Mouse (Mus musculus) thymus, adult 2 months (tissue): ENCODE data around the gene Iscu. TPM values are rescaled to one million over a fixed set of nuclear protein-coding genes. Genes with fewer than 3 reads are reported as not detected.
A peak's percentile ranks its signal among the peaks of the same experiment; 100 is the strongest.

Experiments used
- DNase-seq: peaks from one replicate; pipeline ENCODE4 v3.0.0; 2021
- H3K27ac ChIP-seq: fragments of 200-500 bp; 2 replicates; pipeline ENCODE4 v1.5.1; 2012; ENCODE audit warnings: low read length, control low read depth; ENCODE audit not compliant: control insufficient read depth, insufficient read depth
- H3K27me3 ChIP-seq: fragments of 200-500 bp; 2 replicates; pipeline ENCODE4 v1.6.1; 2012; ENCODE audit warnings: mild to moderate bottlenecking, low read length, moderate library complexity, mixed read lengths; ENCODE audit not compliant: control insufficient read depth, insufficient read depth
- H3K36me3 ChIP-seq: fragments of 200-500 bp; 2 replicates; pipeline ENCODE4 v1.6.1; 2012; ENCODE audit warnings: mild to moderate bottlenecking, low read length, moderate library complexity; ENCODE audit not compliant: control insufficient read depth, insufficient read depth
- H3K4me1 ChIP-seq: fragments of 200-500 bp; replicated peaks from 2 replicates; pipeline ENCODE4 v1.6.1; 2012; ENCODE audit warnings: low read length; ENCODE audit not compliant: control insufficient read depth, insufficient read depth
- H3K4me3 ChIP-seq: fragments of 200-500 bp; 2 replicates; pipeline ENCODE4 v1.5.1; 2012; ENCODE audit warnings: mild to moderate bottlenecking, low read length, control low read depth, moderate library complexity; ENCODE audit not compliant: control insufficient read depth, insufficient read depth
- CTCF ChIP-seq: fragments of 200-500 bp; IDR thresholded peaks from 2 replicates; pipeline ENCODE4 v1.5.1; 2012; ENCODE audit warnings: mild to moderate bottlenecking, control low read depth, low read length, moderate library complexity, borderline replicate concordance; ENCODE audit not compliant: control insufficient read depth, poor library complexity, insufficient read depth; ENCODE audit errors: extremely low read depth
- POLR2A ChIP-seq: fragments of 200-500 bp; IDR thresholded peaks from 2 replicates; pipeline ENCODE4 v1.6.1; 2012; ENCODE audit warnings: mild to moderate bottlenecking, low read length, control low read depth, moderate library complexity; ENCODE audit not compliant: control insufficient read depth, poor library complexity, insufficient read depth; ENCODE audit errors: extremely low read depth
- WGBS: fragments of 180-500 bp; shearing (Covaris S2); methylation state at CpG from one replicate; pipeline ENCODE4 v1.1.7; 2018; 5-methylcytosine and 5-hydroxymethylcytosine counted together
- polyA plus RNA-seq: library from polyadenylated mRNA; depleted of rRNA; stranded (reverse); fragments of >200 nt; gene quantifications from 2 replicates; pipeline ENCODE4 v1.2.3, GENCODE M21; 2012

The Iscu gene
- polyA plus RNA-seq, 1 experiment = 93.7 TPM

- H3K4me1 ChIP-seq = peaks cover 8% of the 10 kb centered on the region
- 4% methylated on average over 5 of the region's 5 CpGs for WGBS
- TF ChIP-seq POLR2A = no peak
- peak; percentile 26; the same call in 1 of the 2 replicates for TF ChIP-seq CTCF
These were observed 14.4 kb downstream of the Iscu start for GRCm38 (mm10) chr5:113786985-113787384.

GRCm38 (mm10) chr5:113788645-113789044 is 16.1 kb downstream of the Iscu start:
- no peak overlapping the region for H3K4me3 ChIP-seq
- WGBS = 92% methylated on average over 6 of the region's 6 CpGs
- TF ChIP-seq POLR2A (no peak), CTCF (no peak)
- H3K27ac ChIP-seq = no peak overlapping the region
- no peaks in the 10 kb centered on the region for H3K27me3 ChIP-seq
- peaks cover 8% of the 10 kb centered on the region for H3K4me1 ChIP-seq
- DNase-seq = no peak
- no peaks in the 10 kb centered on the region for H3K36me3 ChIP-seq

More at GRCm38 (mm10) chr5:113786985-113787384, 14.4 kb downstream of the Iscu start:
- Histone ChIP-seq H3K27ac (no peak overlapping the region), H3K4me3 (no peak overlapping the region), H3K27me3 (no peaks in the 10 kb centered on the region), H3K36me3 (no peaks in the 10 kb centered on the region)
- peak; percentile 36 for DNase-seq

- WGBS = 72% methylated on average over 7 of the region's 7 CpGs
- no peak overlapping the region for H3K27ac ChIP-seq
- no peak for TF ChIP-seq POLR2A
- TF ChIP-seq CTCF = no peak
- H3K4me3 ChIP-seq = no peak overlapping the region
- H3K36me3 ChIP-seq = no peaks in the 10 kb centered on the region
- DNase-seq = no peak
- H3K4me1 ChIP-seq = peaks cover 8% of the 10 kb centered on the region
- no peaks in the 10 kb centered on the region for H3K27me3 ChIP-seq
These were observed 16.7 kb downstream of the Iscu start for GRCm38 (mm10) chr5:113789075-113789788.

GRCm38 (mm10) chr5:113790453-113791196 is 18.1 kb downstream of the Iscu start:
- H3K36me3 ChIP-seq = no peaks in the 10 kb centered on the region

GRCm38 (mm10) chr5:113791197-113792095 is 18.9 kb downstream of the Iscu start:
- Histone ChIP-seq H3K4me1 (peaks cover 13% of the 10 kb centered on the region), H3K4me3 (no peak overlapping the region), H3K36me3 (no peaks in the 10 kb centered on the region), H3K27ac (no peak overlapping the region), H3K27me3 (no peaks in the 10 kb centered on the region)
- TF ChIP-seq POLR2A (no peak), CTCF (no peak)
- no peak for DNase-seq
- WGBS = 91% methylated on average over 16 of the region's 16 CpGs

More at GRCm38 (mm10) chr5:113790453-113791196, 18.1 kb downstream of the Iscu start:
- WGBS = 62% methylated on average over 11 of the region's 11 CpGs
- TF ChIP-seq CTCF (no peak), POLR2A (no peak)
- Histone ChIP-seq H3K27ac (no peak overlapping the region), H3K27me3 (no peaks in the 10 kb centered on the region), H3K4me3 (no peak overlapping the region), H3K4me1 (peaks cover 8% of the 10 kb centered on the region)
- no peak for DNase-seq
